Mouse (Mus musculus): ENCODE results near the gene Gm45021. TPM values are rescaled to one million over a fixed set of nuclear protein-coding genes. Genes with fewer than 3 reads are reported as not detected.

The Gm45021 gene
- total and polyA plus RNA-seq, 3 experiments = not detected

DNA sequence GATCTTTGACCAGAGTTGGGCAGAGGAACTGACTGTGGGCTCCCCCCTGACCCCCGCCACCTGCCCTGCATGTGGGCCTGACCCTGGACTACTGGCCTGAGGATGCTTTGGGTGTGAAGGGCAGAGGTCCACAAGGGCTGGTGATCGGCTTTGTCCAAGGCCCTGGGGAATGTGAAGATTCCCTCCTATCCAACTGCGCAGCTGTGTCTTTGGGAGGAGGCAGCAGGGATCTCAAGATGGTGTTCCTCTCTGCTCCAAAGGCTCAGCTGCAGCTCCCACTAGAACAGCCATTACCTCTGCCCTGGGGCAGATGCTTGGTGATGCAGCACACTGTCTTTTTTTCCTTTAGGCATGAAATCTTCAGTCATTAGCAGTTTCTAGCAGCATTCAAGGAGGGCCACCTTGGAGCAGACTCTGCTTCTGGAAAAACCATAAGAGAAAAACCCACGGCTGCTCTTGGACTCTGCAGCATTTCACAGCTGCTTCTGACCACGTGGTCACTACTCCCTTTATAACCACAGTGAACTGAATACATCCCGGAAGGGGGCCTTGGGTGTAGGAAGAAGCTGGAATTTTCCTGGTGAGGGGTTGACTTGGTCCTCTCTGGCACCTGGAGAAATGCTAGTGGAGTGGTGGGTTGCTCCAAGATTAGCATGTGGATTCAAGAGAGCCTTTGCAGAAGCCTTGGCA, 48.5 kb downstream of the Gm45021 start:
- Histone ChIP-seq H3K79me2 (replicated peaks; ENCODE audit: control insufficient read depth, extremely low read depth, insufficient read depth, poor library complexity, severe bottlenecking) (no peaks in the 10 kb centered on the region), H3K9ac (ENCODE audit: insufficient read depth, low read depth) (no peak overlapping the region), H3K4me2 (ENCODE audit: insufficient read depth, low read depth, poor library complexity, severe bottlenecking) (no peak overlapping the region), H3K27ac (ENCODE audit: insufficient read depth, low read depth) (no peak overlapping the region), H3K36me3 (replicated peaks in 1 of 2; ENCODE audit: control insufficient read depth in 1 of 2, insufficient read depth in 1 of 2, low read length in 1 of 2) (peaks cover 0 to 5% of the 10 kb centered on the region in 2 experiments), H3K9me3 (replicated peaks; ENCODE audit: low read length) (no peaks in the 10 kb centered on the region), H3K4me3 (replicated peaks in 1 of 3; ENCODE audit: low read depth in 2 of 3, low read length in 2 of 3, poor library complexity in 1 of 3) (no peak overlapping the region), H3K27me3 (replicated peaks) (no peaks in the 10 kb centered on the region), H3K4me1 (ENCODE audit: control insufficient read depth in 1 of 2, insufficient read depth in 2 of 2) (peaks cover 0 to 16% of the 10 kb centered on the region in 2 experiments; a peak in 2 of 4 replicates)
- in situ Hi-C loops (cut with MboI; ENCODE audit: low pct_ligation_motif_present, low pct_unique_long_range_greater_than_20kb, low sequenced_read_pairs) = loop anchor here (25.0 kb wide), 1 partner anchor 324 kb away; the partner anchor contains the start of gene Doxl2
- dilution Hi-C loops (cut with MboI; ENCODE audit: extremely low pct_ligation_motif_present, extremely low pct_unique_long_range_greater_than_20kb, low sequenced_read_pairs) = loop anchor here (25.0 kb wide), 1 partner anchor 124 kb away; the partner anchor contains the start of gene Gimap3
- no peak for TF ChIP-seq RCOR1 (conservative IDR thresholded peaks at IDR 0.05; ENCODE audit: low read depth, low read length)
- no peak for TF ChIP-seq EP300 (IDR thresholded peaks at IDR 0.05; ENCODE audit: low read length)
- TF ChIP-seq BHLHE40 (IDR thresholded peaks at IDR 0.05; ENCODE audit: low read depth, low read length) = no peak
- TF ChIP-seq MAZ (IDR thresholded peaks at IDR 0.05; ENCODE audit: low read depth, low read length) = no peak
- TF ChIP-seq USF1 (IDR thresholded peaks at IDR 0.05; ENCODE audit: low read depth, low read length) = no peak
- no peak for TF ChIP-seq JUN (IDR thresholded peaks at IDR 0.05; ENCODE audit: insufficient read depth, low read depth, low read length)
- no peak for TF ChIP-seq HCFC1 (IDR thresholded peaks at IDR 0.05; ENCODE audit: low read depth, low read length)
- no peak for TF ChIP-seq IRF4 (IDR thresholded peaks at IDR 0.05; ENCODE audit: low read depth, low read length)
- TF ChIP-seq E2F4 (IDR thresholded peaks at IDR 0.05; ENCODE audit: insufficient replicate concordance, low read depth, low read length) = no peak
- TF ChIP-seq NELFE (IDR thresholded peaks at IDR 0.05; ENCODE audit: low read depth, low read length) = no peak
- TF ChIP-seq ETS1 (conservative IDR thresholded peaks at IDR 0.05; ENCODE audit: low read depth, low read length) = no peak
- TF ChIP-seq MXI1 (IDR thresholded peaks at IDR 0.05; ENCODE audit: low read depth, low read length) = no peak
- no peak for TF ChIP-seq MAFK (IDR thresholded peaks at IDR 0.05; ENCODE audit: insufficient replicate concordance, low read length)
- no peak for TF ChIP-seq ZKSCAN1 (IDR thresholded peaks at IDR 0.05; ENCODE audit: borderline replicate concordance, low read depth, low read length)
- DNase-seq (ENCODE audit: extremely low read depth) = no peak

DNA sequence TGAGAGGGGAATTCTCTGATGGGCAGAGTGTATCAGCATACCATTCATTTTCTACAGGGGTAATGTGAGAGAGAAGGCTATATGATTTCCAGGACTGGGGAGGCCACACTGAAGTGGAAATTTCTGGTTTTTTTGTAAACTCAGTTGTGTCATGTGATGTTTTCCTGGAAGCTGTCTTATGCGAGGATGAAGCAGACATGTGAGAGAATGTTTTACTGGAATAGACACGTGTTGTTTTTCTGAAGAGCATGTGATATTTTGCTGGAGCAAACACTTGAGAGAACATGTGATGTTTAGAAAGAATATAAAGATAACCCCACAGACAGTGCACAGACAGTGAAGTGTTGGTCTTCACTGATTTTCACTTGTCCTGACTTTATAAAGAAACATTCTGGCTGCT, 49.1 kb downstream of the Gm45021 start:
- peaks cover 0 to 16% of the 10 kb centered on the region in 2 experiments; a peak in 2 of 4 replicates for H3K4me1 ChIP-seq (ENCODE audit: control insufficient read depth in 1 of 2, insufficient read depth in 2 of 2)
- in situ Hi-C loops (cut with MboI; ENCODE audit: low pct_ligation_motif_present, low pct_unique_long_range_greater_than_20kb, low sequenced_read_pairs) (loop anchor here (25.0 kb wide), 1 partner anchor 324 kb away; the partner anchor contains the start of gene Doxl2), dilution Hi-C loops (cut with MboI; ENCODE audit: extremely low pct_ligation_motif_present, extremely low pct_unique_long_range_greater_than_20kb, low sequenced_read_pairs) (loop anchor here (25.0 kb wide), 1 partner anchor 124 kb away; the partner anchor contains the start of gene Gimap3)
- no peaks in the 10 kb centered on the region for H3K36me3 ChIP-seq (replicated peaks in 1 of 2; ENCODE audit: control insufficient read depth in 1 of 2, insufficient read depth in 1 of 2, low read length in 1 of 2)
- DNase-seq (ENCODE audit: extremely low read depth) = no peak
- TF ChIP-seq ZKSCAN1 (IDR thresholded peaks at IDR 0.05; ENCODE audit: borderline replicate concordance, low read depth, low read length) (no peak), ETS1 (conservative IDR thresholded peaks at IDR 0.05; ENCODE audit: low read depth, low read length) (no peak), KAT2A (IDR thresholded peaks at IDR 0.05; ENCODE audit: insufficient replicate concordance, low read length) (no peak), MEF2A (IDR thresholded peaks at IDR 0.05; ENCODE audit: borderline replicate concordance, low read depth, low read length) (no peak), USF2 (conservative IDR thresholded peaks at IDR 0.05; ENCODE audit: low read depth, low read length) (no peak), E2F4 (IDR thresholded peaks at IDR 0.05; ENCODE audit: insufficient replicate concordance, low read depth, low read length) (no peak), MAFK (IDR thresholded peaks at IDR 0.05; ENCODE audit: insufficient replicate concordance, low read length) (no peak), NRF1 (IDR thresholded peaks at IDR 0.05; ENCODE audit: low read depth, low read length) (no peak), USF1 (IDR thresholded peaks at IDR 0.05; ENCODE audit: low read depth, low read length) (no peak), TCF12 (IDR thresholded peaks at IDR 0.05; ENCODE audit: low read depth, low read length) (no peak), TBP (conservative IDR thresholded peaks at IDR 0.05; ENCODE audit: low read depth, low read length) (no peak), NELFE (IDR thresholded peaks at IDR 0.05; ENCODE audit: low read depth, low read length) (no peak), RAD21 (IDR thresholded peaks at IDR 0.05; ENCODE audit: low read depth, low read length) (no peak), ELF1 (IDR thresholded peaks at IDR 0.05; ENCODE audit: low read depth, low read length) (no peak), ZC3H11A (IDR thresholded peaks at IDR 0.05; ENCODE audit: low read depth, low read length) (no peak), MYC (IDR thresholded peaks at IDR 0.05; ENCODE audit: low read depth, low read length) (no peak), MXI1 (IDR thresholded peaks at IDR 0.05; ENCODE audit: low read depth, low read length) (no peak), POLR2A (IDR thresholded peaks at IDR 0.05; ENCODE audit: low read depth, low read length) (no peak)
- H3K4me2 ChIP-seq (ENCODE audit: insufficient read depth, low read depth, poor library complexity, severe bottlenecking) = no peak overlapping the region
- H3K27me3 ChIP-seq (replicated peaks) = no peaks in the 10 kb centered on the region
- no peak overlapping the region for H3K4me3 ChIP-seq (replicated peaks in 1 of 3; ENCODE audit: low read depth in 2 of 3, low read length in 2 of 3, poor library complexity in 1 of 3)
- no peak overlapping the region for H3K9ac ChIP-seq (ENCODE audit: insufficient read depth, low read depth)
- H3K79me2 ChIP-seq (replicated peaks; ENCODE audit: control insufficient read depth, extremely low read depth, insufficient read depth, poor library complexity, severe bottlenecking) = no peaks in the 10 kb centered on the region
- no peak overlapping the region for H3K27ac ChIP-seq (ENCODE audit: insufficient read depth, low read depth)
- no peaks in the 10 kb centered on the region for H3K9me3 ChIP-seq (replicated peaks; ENCODE audit: low read length)
